Mouse (Mus musculus): ENCODE data around the gene Peg3.

Peg3 gene

DNA sequence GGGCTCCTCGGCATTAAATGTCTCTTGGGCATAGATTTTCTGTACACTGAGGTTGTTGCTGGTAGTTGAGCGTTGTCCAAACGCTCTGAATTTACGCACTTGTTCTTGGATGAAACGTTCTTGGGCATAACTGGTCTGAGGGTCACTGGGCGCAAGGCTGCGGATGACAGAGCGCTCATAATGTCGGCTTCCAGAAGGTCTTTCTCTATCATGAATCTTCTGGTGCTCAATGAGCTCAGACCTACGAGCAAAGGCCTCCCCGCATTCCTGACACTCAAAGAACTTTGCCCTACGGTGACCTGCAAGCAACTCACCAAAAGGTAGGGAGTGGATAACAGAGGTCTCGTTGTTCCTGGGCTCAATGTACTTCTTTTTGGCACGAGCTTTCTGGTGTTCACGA lies 20.8 kb downstream of the Peg3 start:
- DNase-seq (ENCODE audit: low spot score), result no peak

DNA sequence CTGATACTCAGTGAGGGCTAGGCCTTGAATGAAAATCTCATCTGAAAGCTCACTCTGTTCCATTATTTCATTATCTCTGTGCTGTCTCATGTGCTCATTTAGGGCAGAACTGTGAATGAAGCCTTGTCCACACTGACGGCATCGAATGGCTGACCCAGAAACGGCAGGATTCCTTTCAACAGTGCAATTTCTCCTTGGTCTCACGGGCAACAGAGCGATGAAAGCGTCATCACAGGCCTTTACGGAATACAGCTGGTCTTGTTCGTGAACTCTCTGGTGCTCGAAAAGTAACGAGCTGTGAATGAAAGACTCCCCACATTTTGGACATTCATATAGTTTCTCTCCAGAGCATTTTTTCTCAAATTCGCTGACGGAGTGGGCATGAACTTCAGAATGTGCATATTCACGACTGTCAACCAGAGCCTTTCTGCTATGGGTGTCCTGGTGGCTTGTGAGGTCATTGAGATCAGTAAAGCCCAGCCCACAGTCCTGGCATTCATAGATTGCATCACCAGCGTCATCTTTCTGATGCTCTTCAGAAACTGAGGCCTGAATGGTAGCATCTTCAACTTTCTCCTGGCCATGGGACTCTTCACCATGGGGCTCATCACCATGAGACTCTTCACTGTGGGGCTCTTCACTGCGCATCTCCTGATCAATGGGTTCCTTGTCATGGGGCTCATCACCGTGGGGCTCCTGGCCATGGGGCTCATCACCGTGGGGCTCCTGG lies 21.6 kb downstream of the Peg3 start:
- no peak for DNase-seq (ENCODE audit: low spot score)

DNA sequence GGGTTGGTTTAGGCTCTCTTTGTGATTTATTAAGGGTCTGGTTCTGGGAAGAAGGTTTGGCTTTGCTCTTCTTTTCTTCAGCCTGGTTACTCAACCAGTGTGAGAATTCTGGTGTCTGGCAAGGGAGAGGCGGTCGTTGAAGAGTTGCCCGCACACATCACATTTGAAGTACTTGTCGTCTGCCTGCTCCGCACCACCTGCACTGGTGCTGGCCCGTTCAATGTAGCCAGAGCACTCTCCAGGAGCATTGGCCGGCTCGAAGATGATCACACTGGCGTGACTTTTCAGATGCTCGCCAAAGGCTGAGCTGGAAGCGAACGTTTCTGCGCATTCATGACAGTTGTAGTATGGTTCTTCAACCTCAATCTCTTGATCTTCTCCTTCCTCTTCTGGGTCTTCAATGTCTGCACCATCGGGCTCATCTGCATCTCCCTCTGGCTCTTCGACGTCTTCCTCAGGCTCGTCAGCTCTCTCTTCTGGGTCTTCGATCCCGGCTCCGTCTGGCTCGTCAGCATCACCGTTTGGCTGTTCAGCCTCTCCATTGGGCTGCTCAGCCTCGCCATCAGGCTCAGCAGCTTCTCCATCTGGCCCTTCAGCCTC lies 22.7 kb downstream of the Peg3 start:
- DNase-seq (ENCODE audit: low spot score), result no peak

DNA sequence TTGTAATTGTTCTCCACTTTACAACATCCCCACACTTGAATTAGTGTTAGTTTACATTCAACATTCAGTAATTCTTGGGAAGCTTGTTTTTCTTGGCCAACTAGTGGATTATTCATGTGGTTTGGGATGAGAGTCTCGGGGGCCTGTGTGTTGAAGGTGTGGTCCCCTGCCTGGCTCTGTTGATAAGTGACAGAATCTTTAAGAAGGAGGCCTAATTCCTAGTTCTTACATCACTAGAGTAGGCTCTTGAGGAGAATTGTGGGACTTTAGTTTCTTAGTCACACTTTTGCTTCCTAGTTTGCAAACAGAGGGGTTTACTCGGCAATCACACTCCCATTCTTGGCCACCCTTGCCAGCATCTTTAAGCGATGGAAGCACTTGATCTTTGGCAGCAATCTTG lies 31.0 kb downstream of the Peg3 start:
- no peak for DNase-seq (ENCODE audit: low spot score)

DNA sequence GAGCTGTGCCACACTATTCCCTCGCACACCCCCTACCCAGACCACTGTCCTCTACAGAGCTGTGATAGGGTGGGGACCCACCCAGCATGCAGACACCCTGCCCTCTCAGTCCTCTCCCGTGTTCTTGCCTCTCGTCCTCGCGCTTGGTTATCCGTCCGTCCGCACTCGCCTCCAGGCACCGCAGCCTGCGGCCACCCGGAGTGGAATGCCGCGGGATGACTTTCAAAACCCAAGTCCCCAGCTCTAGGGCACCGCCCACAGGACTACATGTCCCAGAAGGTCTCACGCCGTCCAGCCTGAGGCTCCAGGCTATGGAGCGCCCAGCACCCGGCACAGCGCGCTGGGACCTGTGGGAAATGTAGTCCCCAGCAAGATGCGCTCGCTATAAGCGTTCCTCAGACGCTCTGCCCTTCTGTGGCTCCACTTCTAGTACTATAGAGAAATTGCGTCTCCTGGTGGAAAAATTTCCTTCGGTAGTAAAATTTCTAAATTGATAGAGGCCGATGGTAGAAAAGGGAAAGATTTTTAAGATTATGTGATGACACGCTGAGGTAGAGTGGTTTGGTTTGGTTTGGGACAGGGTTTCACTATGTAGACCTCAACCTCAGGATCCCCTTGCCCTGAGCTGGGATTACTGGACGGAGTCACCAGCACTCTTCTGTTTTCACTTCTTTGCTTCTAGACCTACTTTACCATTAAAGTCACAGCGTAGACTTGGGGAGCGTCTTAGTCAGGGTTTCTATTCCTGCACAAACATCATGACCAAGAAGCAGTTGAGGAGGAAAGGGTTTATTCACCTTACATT lies 33.8 kb downstream of the Peg3 start, which contains the start of gene Zim1:
TSS of gene Zim1 (minus strand) at position 210 of the 805 bp plus-strand sequence.
- peak; percentile 63 for DNase-seq (ENCODE audit: low spot score)

DNA sequence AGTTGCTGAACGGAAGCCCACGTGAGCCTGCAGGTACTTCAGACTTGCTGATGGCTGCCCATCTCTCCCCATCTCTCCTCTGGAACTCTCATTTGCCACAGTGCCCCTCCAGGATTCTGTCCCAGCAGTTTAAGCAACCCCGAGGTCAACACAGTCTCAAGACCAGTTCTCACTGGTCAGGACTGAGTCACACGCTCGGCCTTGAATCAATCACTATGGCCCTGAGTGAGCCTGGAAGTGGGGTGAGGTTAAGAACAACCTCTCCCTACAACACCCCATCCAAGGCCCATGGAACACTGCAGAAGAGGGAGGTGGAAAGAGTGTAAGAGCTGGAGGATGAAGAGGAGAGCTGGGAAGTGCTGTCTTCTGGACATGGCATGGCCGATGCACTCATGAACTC lies 44.7 kb downstream of the Peg3 start:
- no peak for DNase-seq (ENCODE audit: low spot score)

DNA sequence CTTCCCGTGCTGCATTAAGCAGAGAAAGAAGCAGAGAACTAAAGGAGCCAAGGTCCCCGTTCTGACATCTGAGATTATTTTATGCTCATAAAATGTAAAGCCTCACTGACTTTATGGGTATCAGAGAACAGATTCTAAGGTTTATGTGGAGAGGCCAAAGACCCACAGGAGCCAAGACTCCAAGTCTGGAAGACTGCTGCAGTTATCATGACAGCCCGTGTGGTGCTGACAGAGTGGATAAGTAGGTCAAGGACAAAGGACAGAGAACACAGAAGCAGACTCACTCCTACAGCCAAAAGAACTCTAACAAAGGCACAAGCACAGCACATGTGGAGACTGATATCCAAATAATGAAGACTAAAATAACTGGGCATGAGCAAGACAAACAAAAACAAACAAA lies 63.5 kb downstream of the Peg3 start:
- no peak for DNase-seq (ENCODE audit: low spot score)

DNA sequence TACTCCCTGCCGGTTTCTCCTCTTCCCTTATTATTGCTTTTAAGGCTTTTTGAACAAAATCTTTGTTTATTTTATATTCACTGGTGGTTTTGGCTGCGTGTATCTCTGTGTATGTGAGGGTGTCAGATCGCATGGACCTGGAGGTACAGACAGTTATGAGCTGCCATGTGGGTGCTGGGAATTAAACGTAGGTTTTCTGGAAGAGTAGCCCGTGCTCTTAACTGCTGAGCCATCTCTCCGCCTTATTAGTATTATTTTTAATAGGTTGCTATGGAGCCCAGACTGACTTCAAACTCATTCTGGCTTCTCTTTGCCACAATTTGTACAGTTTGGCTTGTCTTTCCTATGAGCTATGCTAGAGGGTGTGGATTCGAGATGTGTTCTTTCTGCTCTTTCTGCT lies 66.8 kb downstream of the Peg3 start:
- peak; percentile 25 for DNase-seq (ENCODE audit: low spot score)

DNA sequence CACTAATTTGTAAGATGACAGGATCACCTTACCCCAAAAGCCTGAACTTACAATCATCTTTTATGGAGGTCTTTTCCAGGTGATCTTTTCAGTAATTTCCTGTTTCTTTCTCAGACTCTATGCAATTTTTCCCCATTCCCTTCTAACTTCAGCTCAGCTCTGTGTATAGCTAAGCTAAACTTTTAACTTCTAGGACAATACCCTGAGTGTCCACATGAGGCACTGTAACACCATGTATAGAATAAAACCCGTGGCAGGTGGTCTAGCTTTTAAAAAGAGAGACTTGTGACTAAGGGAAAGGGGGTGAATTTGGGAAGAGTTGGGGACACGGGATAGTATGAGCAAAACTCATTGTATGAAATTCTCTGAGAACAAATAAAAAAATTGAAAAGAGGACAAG lies 70.6 kb downstream of the Peg3 start:
- DNase-seq (ENCODE audit: low spot score), result peak; percentile 37

DNA sequence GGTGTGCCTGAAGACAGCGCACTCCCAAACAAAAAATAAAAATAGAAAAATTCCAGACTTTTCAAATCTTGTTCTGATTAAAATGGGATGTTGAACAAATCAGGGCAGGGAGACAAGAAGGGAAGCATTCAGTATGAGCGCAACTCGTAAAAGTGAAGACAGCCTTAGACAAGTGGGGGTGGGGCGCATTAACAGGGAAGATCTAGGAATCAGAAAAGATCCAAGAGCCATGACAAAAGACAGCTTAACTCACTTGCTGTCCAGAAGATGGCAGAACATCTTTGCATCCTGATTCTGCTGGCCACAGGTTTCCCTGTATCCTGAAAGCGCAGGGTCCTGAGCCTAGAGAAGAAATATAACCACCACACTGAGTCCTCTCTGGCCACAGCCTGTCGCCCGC lies 71.6 kb downstream of the Peg3 start:
- DNase-seq (ENCODE audit: low spot score), result no peak

Measured in layer of hippocampus, adult 9-10 months (tissue).